Mouse (Mus musculus): ENCODE data around the gene Atp6v0e2.
"Not testable (repeated sequence)": the region's sequence is repeated elsewhere in the genome, so short reads cannot be mapped to it uniquely, and the experiment has no call there.

Gene Atp6v0e2

DNA sequence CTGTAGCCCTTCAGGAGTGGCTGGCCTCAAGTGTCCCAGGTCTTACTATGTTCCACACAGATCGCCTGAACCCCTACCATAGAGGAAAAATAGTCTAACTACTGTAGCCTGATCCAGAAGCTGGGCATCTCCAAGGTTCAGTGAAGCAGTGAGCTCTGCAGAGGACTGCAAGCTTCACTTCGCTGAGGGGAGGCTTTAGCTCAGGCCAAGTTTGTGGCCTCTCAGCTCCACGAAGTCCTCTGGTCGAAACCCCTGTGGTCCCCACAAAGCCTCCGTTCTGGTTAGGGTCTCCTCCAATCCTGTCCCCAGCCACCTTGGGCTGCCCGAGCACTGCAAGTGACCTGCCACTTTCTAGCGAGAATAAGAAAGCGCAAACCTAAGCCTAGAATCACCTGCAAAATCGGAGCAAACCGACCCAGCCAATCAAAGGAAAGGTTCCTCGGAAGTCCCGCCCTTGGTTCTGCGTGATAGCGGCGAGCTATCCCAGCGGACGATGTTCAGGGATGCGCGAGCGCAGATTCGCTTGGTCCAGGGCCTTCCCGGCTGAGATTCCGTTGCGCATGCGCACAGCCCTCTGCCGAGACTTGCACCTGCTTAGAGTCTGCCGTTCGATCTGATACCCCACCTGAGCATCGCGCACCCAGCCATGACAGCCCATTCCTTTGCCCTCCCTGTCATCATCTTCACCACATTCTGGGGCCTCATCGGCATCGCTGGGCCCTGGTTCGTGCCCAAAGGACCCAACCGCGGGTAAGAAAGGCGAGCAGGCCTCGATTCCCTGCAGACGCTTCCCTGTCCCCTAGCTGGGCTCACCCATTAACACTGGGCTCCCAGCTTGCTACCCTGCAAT lies at the start of gene Atp6v0e2:
Gene Atp6v0e2 (plus strand): TSS at position 511 of the 850 bp plus-strand sequence.
- no peak for DNase-seq (ENCODE audit: low read depth)

GRCm38 (mm10) chr6:48487747-48488725 lies 49.4 kb upstream of the Atp6v0e2 start:
- no peak for DNase-seq (ENCODE audit: low read depth)

- DNase-seq (ENCODE audit: low read depth) = no peak
Measured at GRCm38 (mm10) chr6:48489741-48490140, 47.7 kb upstream of the Atp6v0e2 start.

DNA sequence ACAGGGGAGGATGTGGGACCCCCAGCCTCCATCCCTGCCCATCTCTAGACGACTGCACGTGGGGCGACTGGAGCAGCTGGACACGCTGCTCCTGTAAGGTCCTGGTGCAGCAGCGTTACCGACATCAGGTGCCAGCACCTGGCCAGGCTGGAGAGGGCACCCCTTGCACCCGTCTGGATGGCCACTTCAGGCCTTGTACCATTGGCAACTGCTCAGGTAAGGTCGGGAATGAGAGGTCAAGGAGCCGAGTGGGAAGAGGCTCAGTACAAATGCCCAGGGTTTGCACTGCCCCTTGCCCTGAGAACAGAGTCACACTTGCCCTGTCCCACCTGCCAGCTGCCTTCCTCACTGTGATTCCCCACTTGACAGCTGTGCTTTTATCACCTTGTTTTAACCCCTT lies 46.1 kb upstream of the Atp6v0e2 start:
- DNase-seq (ENCODE audit: low read depth) = no peak

- DNase-seq (ENCODE audit: low read depth) = no peak
Measured at GRCm38 (mm10) chr6:48493136-48493730, 44.2 kb upstream of the Atp6v0e2 start.

DNA sequence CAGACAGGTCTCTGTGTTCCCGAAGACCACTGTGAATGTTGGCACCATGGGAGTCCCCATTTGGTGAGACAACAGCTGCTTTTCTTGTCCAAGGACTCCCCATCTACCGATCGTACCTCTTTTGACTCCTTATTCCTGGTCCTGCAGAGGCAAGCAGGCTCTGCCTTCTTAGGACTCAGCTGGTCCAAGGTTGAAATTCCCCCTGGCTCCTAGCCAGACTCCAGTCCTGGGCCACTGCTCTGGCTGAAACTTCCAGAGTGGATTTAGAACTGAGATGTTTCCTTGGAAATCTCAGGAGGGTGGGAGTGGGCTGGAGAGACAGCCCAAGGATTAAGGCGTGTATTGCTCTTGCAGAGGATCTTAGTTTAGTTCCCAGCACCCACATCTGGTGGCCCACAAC lies 39.9 kb upstream of the Atp6v0e2 start:
- DNase-seq (ENCODE audit: low read depth) = no peak

DNA sequence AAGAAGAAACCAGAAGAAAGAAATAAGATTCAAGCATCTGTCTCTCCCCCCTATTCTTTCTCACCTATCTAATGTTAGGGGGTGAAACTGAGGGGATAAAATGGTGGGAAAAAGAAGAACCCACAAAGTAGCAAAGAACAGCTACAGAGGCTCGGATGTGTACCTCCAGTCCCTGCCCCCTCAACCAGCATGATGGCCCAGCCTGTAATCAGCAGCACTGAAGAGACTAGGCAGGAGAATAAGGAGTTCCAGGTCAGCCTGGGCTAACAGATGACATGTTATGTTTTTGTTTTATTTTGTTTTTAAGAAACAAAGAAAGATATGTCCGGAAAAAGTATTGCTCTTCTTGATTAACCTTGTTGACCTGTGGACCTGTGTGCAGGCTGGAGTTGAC lies 33.6 kb upstream of the Atp6v0e2 start:
- DNase-seq (ENCODE audit: low read depth) = no peak

- peak; percentile 58 for DNase-seq (ENCODE audit: low read depth)
Measured at GRCm38 (mm10) chr6:48504241-48504854, 33.1 kb upstream of the Atp6v0e2 start.

- no peak for DNase-seq (ENCODE audit: low read depth)
Measured at GRCm38 (mm10) chr6:48508087-48508486, 29.3 kb upstream of the Atp6v0e2 start.

GRCm38 (mm10) chr6:48510426-48510825 lies 27.0 kb upstream of the Atp6v0e2 start:
- DNase-seq (ENCODE audit: low read depth) = no peak

- no peak for DNase-seq (ENCODE audit: low read depth)
Measured at GRCm38 (mm10) chr6:48511861-48512260, 25.6 kb upstream of the Atp6v0e2 start.

DNA sequence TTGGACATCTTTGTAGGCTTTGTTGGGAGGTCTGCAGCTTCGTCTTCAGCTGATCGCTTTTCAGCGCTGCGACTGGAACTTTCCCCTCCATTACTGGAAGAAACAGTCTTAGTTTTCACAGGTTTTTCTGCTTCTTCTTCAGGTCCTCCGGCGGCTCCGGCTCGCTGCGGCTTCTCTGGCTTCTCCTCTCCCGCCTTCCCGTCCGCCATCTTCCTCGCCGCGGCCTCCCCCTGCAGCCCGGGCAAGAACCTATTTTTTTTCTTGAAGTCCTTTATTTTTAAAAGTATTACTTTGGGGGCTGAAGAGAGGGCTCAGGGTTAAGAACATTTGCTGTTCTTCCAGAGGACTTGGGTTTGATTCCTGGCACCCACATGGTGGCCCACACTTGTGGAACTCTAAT lies 12.5 kb upstream of the Atp6v0e2 start:
- not testable (repeated sequence) for DNase-seq (ENCODE audit: low read depth)

DNA sequence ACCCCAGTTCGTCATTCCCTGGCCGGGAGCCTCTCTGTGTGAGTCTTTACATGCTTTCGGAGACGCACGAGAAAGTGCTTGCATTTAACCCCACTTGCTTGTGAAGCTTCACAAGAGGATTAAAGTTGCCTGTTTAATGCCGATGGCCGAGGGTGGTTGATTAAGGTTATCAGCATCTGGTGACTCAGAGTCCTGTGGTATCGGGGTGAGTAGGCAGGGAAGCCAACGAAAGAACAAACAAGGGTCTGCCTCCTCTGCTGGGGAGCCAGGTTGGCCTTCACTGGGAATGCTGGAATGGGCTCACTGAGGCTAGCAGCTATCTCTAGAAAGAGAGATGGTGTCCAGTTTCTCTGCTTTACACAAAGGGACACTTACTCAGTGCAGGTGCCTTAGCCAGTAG lies 9.5 kb upstream of the Atp6v0e2 start:
- no peak for DNase-seq (ENCODE audit: low read depth)

- no peak for DNase-seq (ENCODE audit: low read depth)
Measured at GRCm38 (mm10) chr6:48529261-48529660, 8.2 kb upstream of the Atp6v0e2 start.

DNA sequence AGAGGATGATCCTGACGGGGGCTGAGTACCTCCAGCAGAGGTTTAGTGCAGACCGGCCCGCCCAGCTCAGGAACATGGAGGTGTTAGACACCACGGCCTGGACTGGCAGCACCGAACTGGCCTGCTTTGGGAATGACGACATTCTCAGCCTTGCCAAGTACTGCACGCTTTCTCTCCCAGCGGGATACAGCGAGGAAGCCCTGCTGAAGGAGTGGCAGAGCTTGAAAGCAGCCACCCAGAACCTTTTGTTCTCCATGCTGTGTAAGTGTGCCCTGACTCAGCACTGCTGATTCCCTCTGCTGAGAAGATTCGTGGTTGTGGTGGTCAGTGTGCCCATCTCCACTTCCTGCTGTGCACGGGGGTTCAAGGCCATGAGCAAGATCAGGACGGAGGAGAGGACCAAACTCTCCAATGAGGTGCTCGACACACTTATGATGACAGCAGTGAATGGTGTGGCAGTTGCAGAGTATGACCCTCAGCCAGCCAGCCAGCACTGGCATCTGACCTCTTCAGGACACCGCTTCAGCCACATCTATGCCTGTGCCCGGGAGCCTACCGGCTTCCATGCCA lies 7.5 kb upstream of the Atp6v0e2 start:
- no peak for DNase-seq (ENCODE audit: low read depth)

GRCm38 (mm10) chr6:48530862-48531261 lies 6.6 kb upstream of the Atp6v0e2 start:
- DNase-seq (ENCODE audit: low read depth) = no peak

DNA sequence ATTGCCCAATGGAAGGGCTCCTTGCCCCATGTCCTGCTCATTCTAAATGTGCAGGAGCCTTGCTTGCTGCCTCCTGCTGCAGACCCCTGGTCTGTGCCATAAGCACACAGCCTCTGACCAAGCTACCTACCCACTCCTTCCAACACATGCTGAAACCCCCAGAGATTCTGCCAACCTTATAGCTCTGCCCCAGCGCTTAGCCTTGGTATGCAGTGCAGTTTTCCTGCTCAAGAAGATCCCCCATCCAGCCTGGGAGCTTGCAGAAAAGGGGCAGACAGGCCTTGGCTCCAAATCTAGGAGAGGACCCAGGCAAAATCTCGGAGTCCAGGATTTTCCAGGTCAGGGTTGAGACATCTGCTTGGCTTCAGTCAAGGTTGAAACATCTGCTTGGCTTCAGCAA lies 3.9 kb upstream of the Atp6v0e2 start:
- DNase-seq (ENCODE audit: low read depth) = no peak

- DNase-seq (ENCODE audit: low read depth) = no peak
Measured at GRCm38 (mm10) chr6:48534913-48535312, 2.5 kb upstream of the Atp6v0e2 start.

DNA sequence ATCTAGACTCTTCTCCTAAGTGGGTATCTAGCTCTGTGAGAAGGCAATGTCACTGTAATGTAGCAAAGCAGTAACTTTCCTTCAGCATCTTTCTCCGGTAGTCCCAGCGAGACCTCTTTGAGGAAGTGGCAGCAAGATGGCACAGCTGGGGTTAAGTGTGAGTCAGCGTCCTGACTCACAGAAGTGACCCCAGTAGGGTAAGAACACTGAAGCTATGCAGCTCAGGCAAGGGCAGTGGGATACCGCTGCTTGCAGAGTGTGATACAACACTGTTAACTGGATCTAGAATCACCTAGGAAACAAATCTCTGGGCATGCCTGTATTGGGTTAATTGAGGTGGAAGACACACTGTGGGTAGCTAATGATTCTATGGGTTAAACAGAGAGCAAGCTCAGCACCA lies 1.3 kb upstream of the Atp6v0e2 start:
- DNase-seq (ENCODE audit: low read depth) = no peak

GRCm38 (mm10) chr6:48538841-48539737 lies 1.7 kb downstream of the Atp6v0e2 start:
- DNase-seq (ENCODE audit: low read depth) = peak; percentile 48

- DNase-seq (ENCODE audit: low read depth) = no peak
Measured at GRCm38 (mm10) chr6:48539860-48540259, 2.4 kb downstream of the Atp6v0e2 start.

Measured in c-Kit-positive CD71-positive TER-119-negative erythroid progenitor cells, embryonic 14.5 days (primary cell).